Mouse (Mus musculus) intestine, embryonic 16.5 days (tissue): ENCODE data around the gene Prop1. TPM values are rescaled to one million over a fixed set of nuclear protein-coding genes. Genes with fewer than 3 reads are reported as not detected.

Experiments used
- ATAC-seq: fragments of 200-750 bp; cut with Nextera tagmentation; 2 replicates; pipeline ENCODE4 v1.8.0; 2017; ENCODE audit warnings: moderate TSS enrichment, moderate library complexity
- H3K27ac ChIP-seq: fragments of 300-500 bp; sonication (generic); 2 replicates; pipeline ENCODE4 v1.5.1; 2014; ENCODE audit warnings: mild to moderate bottlenecking, low read length
- H3K27me3 ChIP-seq: fragments of 300-500 bp; sonication (generic); replicated peaks from 2 replicates; pipeline ENCODE4 v1.6.1; 2014; ENCODE audit warnings: low read length, control low read depth, mixed read lengths; ENCODE audit not compliant: control insufficient read depth, insufficient read depth
- H3K36me3 ChIP-seq: fragments of 300-500 bp; sonication (generic); 2 replicates; pipeline ENCODE4 v1.6.1; 2014; ENCODE audit warnings: low read length, control low read depth; ENCODE audit not compliant: control insufficient read depth, insufficient read depth
- H3K4me1 ChIP-seq: fragments of 300-500 bp; sonication (generic); 2 replicates; pipeline ENCODE4 v1.6.1; 2014; ENCODE audit warnings: low read length, control low read depth, mixed read lengths; ENCODE audit not compliant: control insufficient read depth, insufficient read depth
- H3K4me2 ChIP-seq: fragments of 300-500 bp; sonication (generic); 2 replicates; pipeline ENCODE4 v1.6.1; 2014; ENCODE audit warnings: low read depth, low read length, control low read depth
- H3K4me3 ChIP-seq: fragments of 300-500 bp; sonication (generic); 2 replicates; pipeline ENCODE4 v1.5.1; 2014; ENCODE audit warnings: mild to moderate bottlenecking, low read length
- H3K9ac ChIP-seq: fragments of 300-500 bp; sonication (generic); 2 replicates; pipeline ENCODE4 v1.6.1; 2014; ENCODE audit warnings: low read depth, low read length
- H3K9me3 ChIP-seq: fragments of 300-500 bp; sonication (generic); 2 replicates; pipeline ENCODE4 v1.6.1; 2016; ENCODE audit warnings: low read length, control low read depth; ENCODE audit not compliant: control insufficient read depth
- WGBS: fragments of 180-500 bp; shearing (Covaris S2); extraction: QIAGEN DNeasy Blood & Tissue Kit; methylation state at CpG from one replicate; pipeline ENCODE4 v1.1.7; 2014; 5-methylcytosine and 5-hydroxymethylcytosine counted together
- polyA plus RNA-seq: library from polyadenylated mRNA; unstranded; fragments of >200 nt; fragmentation: Nextera tagmentation; extraction: Ambion mirVana; gene quantifications from 2 replicates; pipeline ENCODE4 v1.2.1, GENCODE M21; 2015

Prop1 gene
- not detected in 2 replicates for polyA plus RNA-seq

GRCm38 (mm10) chr11:50953665-50954064, at the start of gene Prop1:
Prop1 (minus strand) TSS chr11:50953765.
- 66% methylated on average over 6 of the region's 6 CpGs for WGBS
- no peak within 1 kb of the TSS for H3K27ac ChIP-seq
- no peaks in the 10 kb centered on the region for H3K4me1 ChIP-seq
- no peaks in the 10 kb centered on the region for H3K9me3 ChIP-seq
- no peak for ATAC-seq
- H3K4me2 ChIP-seq: no peak within 1 kb of the TSS
- H3K9ac ChIP-seq: no peak within 1 kb of the TSS
- no peaks in the 10 kb centered on the region for H3K27me3 ChIP-seq
- no peaks in the 10 kb centered on the region for H3K36me3 ChIP-seq
- H3K4me3 ChIP-seq: no peak within 1 kb of the TSS

- H3K4me3 ChIP-seq: no peak within 1 kb of the TSS
- H3K36me3 ChIP-seq: no peaks in the 10 kb centered on the region
- no peak within 1 kb of the TSS for H3K27ac ChIP-seq
- WGBS: 71% methylated on average over 5 of the region's 5 CpGs
- no peak within 1 kb of the TSS for H3K4me2 ChIP-seq
- no peaks in the 10 kb centered on the region for H3K9me3 ChIP-seq
- H3K27me3 ChIP-seq: no peaks in the 10 kb centered on the region
- no peak within 1 kb of the TSS for H3K9ac ChIP-seq
- H3K4me1 ChIP-seq: no peaks in the 10 kb centered on the region
- no peak for ATAC-seq
Measured at GRCm38 (mm10) chr11:51003296-51003695, 49.7 kb upstream of the Prop1 start, which contains the start of gene Olfr51. Olfr51 (plus strand) TSS chr11:51003596.

- Histone ChIP-seq H3K9ac (no peak within 1 kb of the TSS), H3K4me1 (no peaks in the 10 kb centered on the region), H3K27ac (no peak within 1 kb of the TSS), H3K4me3 (no peak within 1 kb of the TSS), H3K4me2 (no peak within 1 kb of the TSS), H3K36me3 (no peaks in the 10 kb centered on the region), H3K9me3 (no peaks in the 10 kb centered on the region), H3K27me3 (no peaks in the 10 kb centered on the region)
- 72% methylated on average over 5 of the region's 5 CpGs for WGBS
- ATAC-seq: no peak
Measured at GRCm38 (mm10) chr11:50981667-50982066, 28.1 kb upstream of the Prop1 start, which contains the start of gene Olfr1377. Olfr1377 (plus strand) TSS chr11:50981967.

- no peak for ATAC-seq
Measured at GRCm38 (mm10) chr11:50977216-50977615, 23.7 kb upstream of the Prop1 start.

GRCm38 (mm10) chr11:50966230-50966629, 12.7 kb upstream of the Prop1 start, which contains the start of gene Olfr1378:
Olfr1378 (plus strand) TSS chr11:50966530.
- H3K27me3 ChIP-seq: no peaks in the 10 kb centered on the region
- no peak for ATAC-seq
- WGBS: 86% methylated on average over 11 of the region's 11 CpGs
- no peak within 1 kb of the TSS for H3K4me2 ChIP-seq
- H3K9ac ChIP-seq: no peak within 1 kb of the TSS
- no peaks in the 10 kb centered on the region for H3K36me3 ChIP-seq
- H3K27ac ChIP-seq: no peak within 1 kb of the TSS
- no peaks in the 10 kb centered on the region for H3K9me3 ChIP-seq
- H3K4me3 ChIP-seq: no peak within 1 kb of the TSS
- no peaks in the 10 kb centered on the region for H3K4me1 ChIP-seq

More at GRCm38 (mm10) chr11:50977216-50977615, 23.7 kb upstream of the Prop1 start:
- Histone ChIP-seq H3K36me3 (no peaks in the 10 kb centered on the region), H3K9ac (no peak overlapping the region), H3K27ac (no peak overlapping the region), H3K27me3 (no peaks in the 10 kb centered on the region), H3K4me1 (no peaks in the 10 kb centered on the region), H3K4me3 (no peak overlapping the region), H3K9me3 (no peaks in the 10 kb centered on the region), H3K4me2 (no peak overlapping the region)
- WGBS: 65% methylated on average over 4 of the region's 4 CpGs

GRCm38 (mm10) chr11:50964886-50965285, 11.3 kb upstream of the Prop1 start:
- Histone ChIP-seq H3K27ac (no peak overlapping the region), H3K9ac (no peak overlapping the region), H3K4me1 (no peaks in the 10 kb centered on the region), H3K9me3 (no peaks in the 10 kb centered on the region), H3K4me3 (no peak overlapping the region), H3K27me3 (no peaks in the 10 kb centered on the region), H3K4me2 (no peak overlapping the region), H3K36me3 (no peaks in the 10 kb centered on the region)
- ATAC-seq: no peak
- WGBS: 82% methylated on average over 2 of the region's 2 CpGs

- Histone ChIP-seq H3K4me2 (no peak overlapping the region), H3K4me1 (no peaks in the 10 kb centered on the region), H3K27ac (no peak overlapping the region), H3K36me3 (no peaks in the 10 kb centered on the region), H3K27me3 (no peaks in the 10 kb centered on the region), H3K4me3 (no peak overlapping the region), H3K9me3 (no peaks in the 10 kb centered on the region), H3K9ac (no peak overlapping the region)
- WGBS: 58% methylated on average over 14 of the region's 14 CpGs
- ATAC-seq: no peak
Measured at GRCm38 (mm10) chr11:50952290-50952689, 1.3 kb downstream of the Prop1 start.

- Histone ChIP-seq H3K9ac (no peak within 1 kb of the TSS), H3K4me1 (no peaks in the 10 kb centered on the region), H3K27me3 (no peaks in the 10 kb centered on the region), H3K4me2 (no peak within 1 kb of the TSS), H3K9me3 (no peaks in the 10 kb centered on the region), H3K27ac (no peak within 1 kb of the TSS), H3K4me3 (no peak within 1 kb of the TSS), H3K36me3 (no peaks in the 10 kb centered on the region)
- WGBS: 80% methylated on average over 14 of the region's 14 CpGs
- ATAC-seq: no peak
Measured at GRCm38 (mm10) chr11:50943506-50943905, 10.1 kb downstream of the Prop1 start, which contains the start of gene 4933414I15Rik. 4933414I15Rik (minus strand) TSS chr11:50943765.

- Histone ChIP-seq H3K27ac (no peak overlapping the region), H3K4me3 (no peak overlapping the region), H3K36me3 (no peaks in the 10 kb centered on the region), H3K4me1 (no peaks in the 10 kb centered on the region), H3K27me3 (no peaks in the 10 kb centered on the region), H3K9ac (no peak overlapping the region), H3K9me3 (no peaks in the 10 kb centered on the region), H3K4me2 (no peak overlapping the region)
- WGBS: 68% methylated on average over 12 of the region's 12 CpGs
- no peak for ATAC-seq
Measured at GRCm38 (mm10) chr11:50942386-50942785, 11.2 kb downstream of the Prop1 start.
